Mouse (Mus musculus) CD4-positive helper T cell, adult 2 months (primary cell): ENCODE data around the gene Pdzk1.
A peak's percentile ranks its signal among the peaks of the same experiment; 100 is the strongest.

Source experiments
- DNase-seq: peaks from one replicate; pipeline ENCODE4 v3.0.0-alpha.2; 2012; ENCODE audit warnings: low read depth, missing footprints, low spot score

Pdzk1 gene

GRCm38 (mm10) chr3:96836414-96836813 is 7.3 kb downstream of the Pdzk1 start:
- no peak for DNase-seq

GRCm38 (mm10) chr3:96838996-96839645 is 10.0 kb downstream of the Pdzk1 start:
- DNase-seq = no peak

DNA sequence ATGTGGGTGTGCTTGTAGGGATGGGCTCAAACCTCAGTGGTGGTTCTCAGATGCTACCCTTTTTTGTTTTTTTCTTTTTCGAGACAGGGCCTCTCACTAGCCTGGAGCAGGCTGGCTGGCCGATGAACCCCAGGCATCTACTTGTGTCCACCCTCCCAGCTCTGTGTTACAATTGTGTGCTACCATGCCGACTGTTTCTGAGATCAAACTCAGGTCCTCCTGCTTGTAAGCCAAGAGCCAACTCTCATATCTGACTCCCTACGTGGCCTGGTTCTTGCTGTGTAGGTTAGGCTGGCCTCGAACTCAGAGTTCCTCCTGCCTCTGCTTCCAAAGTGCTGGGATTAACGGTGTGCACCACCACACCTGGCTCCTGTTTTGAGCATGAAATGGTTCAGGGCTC is 16.1 kb downstream of the Pdzk1 start:
- no peak for DNase-seq

- DNase-seq = no peak
Measured at GRCm38 (mm10) chr3:96845806-96846205, 16.7 kb downstream of the Pdzk1 start.

DNA sequence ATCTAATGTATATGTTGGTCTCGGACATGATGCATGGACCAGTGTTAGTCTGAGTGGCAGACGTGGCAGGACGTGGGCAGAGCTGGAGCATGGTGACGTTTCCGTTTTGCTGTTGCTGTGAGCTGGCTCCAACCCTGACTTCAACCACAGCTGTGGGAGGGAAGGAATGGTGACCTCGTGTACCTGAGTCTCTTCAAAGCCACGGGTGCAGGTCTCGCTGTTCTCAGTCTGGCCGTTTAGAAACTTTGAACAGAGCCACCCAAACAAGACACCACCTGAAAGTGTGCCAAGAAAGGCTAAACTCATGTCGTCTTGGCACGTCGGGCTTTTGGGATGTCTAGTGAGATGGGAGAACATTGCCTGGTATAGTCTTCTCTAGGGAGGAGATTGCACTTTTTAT is 17.9 kb downstream of the Pdzk1 start:
- peak; percentile 52 for DNase-seq

DNA sequence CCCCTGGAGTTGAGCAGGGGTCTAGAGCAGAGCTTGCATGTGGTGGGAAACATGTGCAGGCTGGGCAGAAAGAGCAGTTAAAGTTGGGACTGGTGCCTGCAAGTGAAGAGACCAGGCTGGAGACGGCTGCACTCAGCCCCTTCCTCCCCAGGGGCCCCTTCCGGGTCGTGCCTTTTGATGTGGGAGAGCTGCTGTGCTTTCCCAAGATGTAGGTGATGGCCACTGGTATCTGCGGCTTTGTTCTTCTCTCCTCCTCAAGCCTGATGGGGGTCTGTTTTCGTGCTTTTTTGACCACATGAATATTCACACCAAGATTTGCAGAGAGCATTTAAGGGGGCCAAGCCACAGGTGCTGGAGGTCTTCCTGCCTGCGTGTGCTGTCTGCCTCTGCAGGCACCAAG is 18.6 kb downstream of the Pdzk1 start:
- peak; percentile 59 for DNase-seq

- DNase-seq = peak; percentile 44
Measured at GRCm38 (mm10) chr3:96848470-96848869, 19.4 kb downstream of the Pdzk1 start.

- no peak for DNase-seq
Measured at GRCm38 (mm10) chr3:96849168-96849727, 20.2 kb downstream of the Pdzk1 start.

DNA sequence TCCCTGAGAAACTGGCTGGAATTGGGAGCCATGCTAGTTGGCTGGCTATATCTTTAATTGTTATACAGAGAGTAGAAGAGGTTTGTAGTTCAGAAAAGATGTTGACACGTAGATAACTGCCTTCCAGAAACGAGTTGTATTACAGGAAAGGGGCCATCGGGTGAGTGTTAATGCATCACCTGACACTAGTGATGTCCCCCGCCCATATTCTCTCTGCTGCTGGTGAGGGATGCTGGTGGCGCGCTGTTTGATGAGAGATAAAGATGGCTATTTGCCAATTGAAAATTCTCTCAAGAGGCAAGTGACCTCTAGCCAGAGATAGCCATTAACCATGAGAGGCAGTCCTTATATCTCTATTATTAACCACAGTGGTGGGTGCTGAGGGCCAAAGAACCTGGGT is 23.5 kb downstream of the Pdzk1 start:
- DNase-seq = no peak

DNA sequence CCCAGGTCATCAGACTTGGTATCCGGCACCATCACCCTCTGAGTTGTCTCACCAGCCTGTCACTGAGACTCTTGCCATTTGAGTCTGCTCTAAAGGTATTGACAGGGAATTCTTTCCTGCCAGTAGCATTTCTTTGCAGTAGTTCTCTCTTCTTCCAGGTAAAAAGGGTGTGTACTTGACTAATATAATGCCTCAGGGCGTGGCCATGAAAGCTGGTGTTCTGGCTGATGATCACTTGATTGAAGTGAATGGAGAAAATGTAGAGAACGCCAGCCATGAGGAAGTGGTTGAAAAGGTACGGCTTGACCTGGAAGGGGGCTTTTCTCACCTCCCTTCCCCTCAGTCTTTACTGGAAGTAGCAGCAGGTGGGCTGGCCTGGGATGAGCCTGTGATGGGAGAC is 25.3 kb downstream of the Pdzk1 start:
- no peak for DNase-seq

DNA sequence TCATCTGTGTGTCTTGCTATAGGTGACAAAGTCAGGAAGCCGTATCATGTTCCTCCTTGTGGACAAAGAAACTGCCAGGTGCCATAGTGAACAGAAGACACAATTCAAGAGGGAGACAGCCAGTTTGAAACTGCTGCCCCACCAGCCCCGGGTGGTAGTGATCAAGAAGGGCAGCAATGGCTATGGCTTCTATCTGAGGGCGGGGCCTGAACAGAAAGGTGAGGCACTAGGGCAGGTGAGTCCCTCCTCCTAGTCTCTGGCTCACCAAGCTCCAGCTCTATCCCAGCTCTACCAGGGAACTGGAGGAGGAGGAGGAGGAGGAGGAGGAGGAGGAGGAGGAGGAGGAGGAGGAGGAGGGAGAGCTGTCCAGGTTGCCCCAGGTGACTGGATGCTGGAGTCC is 26.7 kb downstream of the Pdzk1 start:
- no peak for DNase-seq

GRCm38 (mm10) chr3:96860498-96860897 is 31.4 kb downstream of the Pdzk1 start:
- no peak for DNase-seq

- no peak for DNase-seq
Measured at GRCm38 (mm10) chr3:96867863-96868262, 38.8 kb downstream of the Pdzk1 start.

DNA sequence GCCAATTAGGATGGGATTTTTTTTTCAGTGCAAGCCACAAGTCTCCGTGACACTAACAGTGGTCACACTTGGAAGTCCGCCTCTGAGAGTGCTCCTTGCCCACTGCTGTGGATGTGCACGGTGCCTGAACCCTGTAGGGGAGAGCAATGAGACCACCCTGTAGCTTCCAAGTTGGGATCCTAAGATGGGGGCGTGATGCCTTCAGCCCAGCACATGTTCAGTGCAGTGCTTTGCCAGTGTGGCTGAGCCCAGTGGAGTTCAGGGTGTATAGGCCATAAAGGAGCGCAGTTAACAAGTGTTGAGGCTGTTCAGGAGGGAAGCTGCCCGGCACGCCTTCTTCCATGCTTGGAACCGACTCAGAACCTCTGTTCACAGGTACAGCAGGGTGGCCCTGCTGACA is 39.5 kb downstream of the Pdzk1 start:
- DNase-seq = no peak

- no peak for DNase-seq
Measured at GRCm38 (mm10) chr3:96869091-96869490, 40.0 kb downstream of the Pdzk1 start.

GRCm38 (mm10) chr3:96870270-96870669 is 41.2 kb downstream of the Pdzk1 start:
- no peak for DNase-seq

GRCm38 (mm10) chr3:96871070-96871469 is 42.0 kb downstream of the Pdzk1 start:
- DNase-seq = no peak

GRCm38 (mm10) chr3:96872501-96872900 is 43.4 kb downstream of the Pdzk1 start:
- DNase-seq = no peak

DNA sequence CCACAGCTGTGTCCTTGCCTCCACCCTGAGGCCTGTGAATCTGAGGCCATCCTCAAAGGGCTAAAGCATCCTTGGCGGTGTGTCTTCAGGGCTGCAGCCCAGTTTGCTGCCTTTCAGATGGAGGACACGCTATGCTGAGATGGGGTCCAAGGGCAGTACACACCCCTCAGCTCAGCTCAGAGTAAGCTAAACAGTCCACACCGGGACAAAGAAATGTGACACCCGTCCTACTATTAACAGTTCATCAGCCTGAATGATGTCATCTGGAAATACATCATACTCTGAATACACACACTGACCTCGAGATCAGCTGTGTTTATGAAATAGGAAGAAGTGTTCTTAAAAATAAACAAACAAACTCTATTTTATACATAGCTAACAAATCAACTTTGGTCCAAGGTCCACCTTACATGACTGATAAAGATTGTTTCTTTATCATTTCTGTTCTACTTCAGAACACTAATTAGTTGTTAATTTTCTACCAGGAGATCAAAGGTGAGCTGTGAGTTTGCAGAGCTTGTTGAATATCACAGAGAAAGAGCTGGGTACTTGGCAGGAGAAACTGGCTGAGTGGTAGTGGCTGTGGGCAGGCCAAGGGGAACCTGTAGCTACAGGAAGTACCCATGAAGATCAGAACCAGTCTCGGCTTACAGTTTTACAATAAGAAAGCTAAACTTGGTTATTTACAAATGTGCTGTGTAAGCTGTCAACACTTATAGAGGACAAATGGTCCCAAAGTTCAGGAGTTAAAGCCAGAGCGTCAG is 45.9 kb downstream of the Pdzk1 start:
- no peak for DNase-seq

GRCm38 (mm10) chr3:96879536-96879935 is 50.5 kb downstream of the Pdzk1 start:
- DNase-seq = no peak

DNA sequence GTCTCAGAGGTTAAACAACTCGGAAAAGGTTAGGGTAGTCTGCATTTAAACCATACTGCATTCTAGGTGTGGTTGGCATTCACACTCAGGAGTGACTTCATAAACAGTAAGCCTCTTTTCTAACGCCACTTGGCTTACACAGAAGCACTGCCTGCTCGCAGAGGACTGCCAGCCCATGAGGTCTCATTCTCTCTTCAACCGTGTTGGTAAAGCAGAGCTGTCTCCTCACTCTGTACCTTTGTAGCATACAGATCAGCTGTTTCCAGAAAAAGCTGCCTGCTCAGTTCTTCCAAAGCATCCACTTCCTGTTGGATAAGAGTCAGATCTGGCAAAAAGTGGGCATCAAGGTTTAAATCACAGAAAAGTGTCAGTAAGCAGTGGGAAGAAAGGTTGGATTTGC is 51.3 kb downstream of the Pdzk1 start:
- DNase-seq = no peak

GRCm38 (mm10) chr3:96881557-96881956 is 52.5 kb downstream of the Pdzk1 start:
- peak; percentile 75 for DNase-seq
